Mouse (Mus musculus) frontal cortex, adult 2 months (tissue): Measurements from ENCODE around the gene Cct8l1. TPM values are rescaled to one million over a fixed set of nuclear protein-coding genes. Genes with fewer than 3 reads are reported as not detected.
A peak's percentile ranks its signal among the peaks of the same experiment; 100 is the strongest.

Source experiments
- DNase-seq, 2 experiments: peaks; one replicate each; pipeline ENCODE4 v3.0.0; 2022; ENCODE audit warnings: low spot score in 1 of 2; ENCODE audit errors: extremely low spot score in 1 of 2
- polyA plus RNA-seq: library from polyadenylated mRNA; depleted of rRNA; stranded (reverse); fragments of >200 nt; gene quantifications from 2 replicates; pipeline ENCODE4 v1.2.3, GENCODE M21; 2012

Cct8l1 gene
- polyA plus RNA-seq, 1 experiment, result 0.18 TPM

GRCm38 (mm10) chr5:25529529-25530421, 13.9 kb downstream of the Cct8l1 start:
- peak; percentile 98 to 100 for DNase-seq

DNA sequence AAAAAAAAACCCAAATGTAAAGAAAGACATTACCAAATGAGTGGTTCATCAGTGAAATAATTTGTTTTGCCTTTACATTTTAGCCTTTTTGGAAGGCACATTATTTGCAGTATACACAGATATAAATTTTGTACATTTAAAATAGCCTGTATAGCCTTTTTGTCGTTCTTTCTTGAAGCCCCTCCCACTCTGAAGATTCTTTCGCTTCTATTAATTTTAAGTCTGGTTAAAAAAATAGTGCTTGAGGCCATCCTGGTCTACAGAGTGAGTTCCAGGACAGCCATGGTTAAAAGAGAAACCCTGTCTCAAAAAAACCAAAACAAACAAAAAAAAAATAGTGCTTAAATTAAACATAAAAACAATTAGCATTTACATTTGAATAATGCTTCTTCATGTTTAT, 14.8 kb downstream of the Cct8l1 start:
- DNase-seq, result no peak

GRCm38 (mm10) chr5:25532256-25533147, 16.6 kb downstream of the Cct8l1 start:
- peak in 1 of 2 experiments; percentile 28 for DNase-seq

DNA sequence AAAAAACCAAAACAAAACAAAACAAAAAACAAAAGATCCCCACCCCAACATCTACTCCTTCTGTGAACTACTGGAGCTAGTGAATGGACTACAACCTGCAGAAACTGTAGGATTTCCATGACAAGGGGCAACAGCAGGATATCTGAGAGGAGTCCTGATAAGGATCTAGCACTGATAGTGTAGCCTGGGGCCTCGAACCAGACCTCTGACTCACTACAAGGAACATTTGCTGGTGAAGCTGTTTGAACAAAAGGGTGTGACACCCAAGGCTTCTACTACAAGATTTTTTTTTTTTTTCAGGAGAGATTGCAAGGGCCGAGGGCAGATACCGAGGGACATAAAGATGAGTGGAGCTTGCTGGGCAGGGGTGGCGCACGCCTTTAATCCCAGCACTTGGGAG, 17.4 kb downstream of the Cct8l1 start:
- DNase-seq, result no peak

DNA sequence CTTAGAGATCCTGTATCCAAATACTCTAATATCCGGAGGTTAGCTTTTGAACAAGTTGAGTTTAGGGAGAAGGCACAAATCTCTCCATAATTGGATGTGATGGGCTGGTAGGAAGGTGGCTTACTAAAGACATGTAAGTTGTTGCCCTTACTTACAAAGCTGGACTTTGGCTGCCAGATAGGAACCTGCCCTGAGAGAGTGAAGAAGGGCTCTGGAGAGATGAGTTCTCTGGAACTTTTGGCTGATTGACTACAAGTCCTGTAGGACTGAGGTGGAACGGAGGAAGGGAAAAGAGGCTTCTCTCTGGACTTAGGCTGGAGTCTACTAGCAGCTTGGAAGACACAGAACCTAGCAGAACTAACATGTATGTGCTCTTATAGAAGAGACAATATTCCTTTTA, 19.7 kb downstream of the Cct8l1 start:
- DNase-seq, result no peak

DNA sequence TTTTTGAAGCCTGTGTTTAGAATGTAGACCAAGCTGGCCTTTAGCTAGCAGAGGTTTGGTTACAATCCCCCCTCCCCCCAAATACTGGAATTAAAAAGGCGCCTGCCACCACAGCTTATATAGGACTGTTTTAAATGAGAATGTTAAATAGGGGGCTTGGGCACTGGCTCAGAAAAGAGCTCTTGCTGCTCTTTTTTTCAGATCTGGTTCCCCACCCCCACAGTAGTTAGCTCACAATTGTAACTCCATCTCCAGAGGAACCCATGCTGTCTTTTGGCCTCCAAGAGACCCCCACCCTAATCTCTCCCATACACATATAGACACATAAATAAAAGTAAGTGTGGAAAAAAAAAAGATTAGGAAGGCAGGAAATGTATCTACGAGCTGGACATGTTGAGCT, 20.6 kb downstream of the Cct8l1 start:
- no peak for DNase-seq

DNA sequence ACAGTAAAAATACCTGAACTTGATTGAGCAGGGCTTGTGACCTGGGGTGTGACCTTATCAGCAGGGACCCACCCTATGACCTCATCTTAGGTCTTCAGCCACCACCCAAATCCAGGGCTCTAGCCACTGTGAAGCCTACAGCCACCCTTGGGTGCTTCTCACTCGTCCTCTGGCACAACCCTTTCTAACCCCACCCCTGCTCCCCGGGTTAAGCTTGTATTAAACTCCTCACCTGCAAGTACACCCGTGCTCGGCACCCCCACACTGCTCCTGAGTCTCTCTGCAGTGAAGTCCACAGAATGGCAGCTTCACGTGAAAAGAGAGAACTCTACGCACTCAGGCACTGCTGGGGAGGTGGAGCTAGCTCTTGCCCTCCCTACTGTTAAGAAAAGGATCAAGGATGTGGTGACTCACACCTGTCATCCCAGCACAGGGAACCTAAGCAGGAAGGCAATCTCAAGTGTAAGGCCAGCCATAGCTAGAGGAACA, 21.1 kb downstream of the Cct8l1 start:
- no peak for DNase-seq

GRCm38 (mm10) chr5:25540412-25540811, 24.5 kb downstream of the Cct8l1 start:
- no peak for DNase-seq

GRCm38 (mm10) chr5:25540921-25541320, 25.1 kb downstream of the Cct8l1 start:
- no peak for DNase-seq

- DNase-seq, result no peak
These were observed 25.8 kb downstream of the Cct8l1 start for GRCm38 (mm10) chr5:25541661-25542060.

- no peak for DNase-seq
These were observed 28.2 kb downstream of the Cct8l1 start for GRCm38 (mm10) chr5:25544061-25544460.

- DNase-seq, result no peak
These were observed 28.7 kb downstream of the Cct8l1 start for GRCm38 (mm10) chr5:25544566-25544965.

DNA sequence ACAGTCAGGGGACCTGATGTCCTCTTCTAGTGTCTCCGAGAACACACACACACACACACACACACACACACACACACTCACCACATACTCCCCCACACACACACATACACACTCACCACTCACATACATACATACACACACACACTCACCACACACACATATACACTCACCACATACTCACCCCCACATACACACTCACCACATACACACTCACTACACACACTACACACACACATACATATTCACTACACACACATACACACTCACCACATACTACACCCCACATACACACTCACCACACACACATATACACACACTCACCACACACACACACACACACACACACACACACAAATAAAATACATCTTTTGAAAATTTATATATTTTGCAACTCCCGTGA, 31.0 kb downstream of the Cct8l1 start:
- DNase-seq, result no peak

- no peak for DNase-seq
These were observed 35.0 kb downstream of the Cct8l1 start for GRCm38 (mm10) chr5:25550912-25551311.

GRCm38 (mm10) chr5:25554210-25554609, 38.3 kb downstream of the Cct8l1 start:
- no peak for DNase-seq

GRCm38 (mm10) chr5:25554689-25555088, 38.8 kb downstream of the Cct8l1 start:
- no peak for DNase-seq

- DNase-seq, result no peak
These were observed 39.8 kb downstream of the Cct8l1 start for GRCm38 (mm10) chr5:25555684-25556083.

- DNase-seq, result no peak
These were observed 40.5 kb downstream of the Cct8l1 start for GRCm38 (mm10) chr5:25556363-25556762.
